Mouse (Mus musculus): Measurements from ENCODE around the gene AW146154. TPM values are rescaled to one million over a fixed set of nuclear protein-coding genes. Genes with fewer than 3 reads are reported as not detected.
A peak's percentile ranks its signal among the peaks of the same experiment; 100 is the strongest.
"Not testable (repeated sequence)": the region's sequence is repeated elsewhere in the genome, so short reads cannot be mapped to it uniquely, and the experiment has no call there.

The AW146154 gene
- polyA plus RNA-seq, 1 experiment, result 10.8 TPM

DNA sequence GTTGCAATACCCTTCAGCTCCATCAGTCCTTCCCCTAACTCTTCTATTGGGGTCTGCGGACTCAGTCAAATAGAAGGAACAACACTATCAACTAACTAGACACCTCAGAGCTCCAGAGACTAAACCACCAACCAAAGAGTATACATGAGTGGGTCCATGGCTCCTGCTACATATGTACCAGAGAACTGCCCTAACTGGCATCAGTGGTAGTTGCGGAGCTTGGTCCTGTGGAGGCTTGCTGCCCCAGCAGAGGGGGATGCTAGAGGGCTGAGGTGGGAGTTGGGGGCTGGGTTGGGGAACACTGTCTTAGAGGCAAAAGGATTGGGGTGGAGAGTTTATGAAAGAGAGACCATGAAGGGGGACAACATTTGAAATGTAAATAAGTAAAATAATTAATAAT lies 1.8 kb downstream of the AW146154 start:
- H3K27ac ChIP-seq (ENCODE audit: control insufficient read depth, insufficient read depth, low read length), result no peak overlapping the region
- H3K27me3 ChIP-seq (ENCODE audit: control insufficient read depth, insufficient read depth, low read length), result no peaks in the 10 kb centered on the region
- DNase-seq, result peak; percentile 29
- 98% methylated on average over 2 of the region's 2 CpGs for WGBS
- no peaks in the 10 kb centered on the region for H3K36me3 ChIP-seq (ENCODE audit: control insufficient read depth, insufficient read depth, low read length)
- H3K4me1 ChIP-seq (replicated peaks; ENCODE audit: control insufficient read depth, insufficient read depth, low read length), result no peaks in the 10 kb centered on the region
- no peak for TF ChIP-seq CTCF (IDR thresholded peaks at IDR 0.05; ENCODE audit: borderline replicate concordance, control insufficient read depth, extremely low read depth, insufficient read depth, low read length, poor library complexity)
- no peak overlapping the region for H3K4me3 ChIP-seq (ENCODE audit: control insufficient read depth, insufficient read depth, low read length)

GRCm38 (mm10) chr7:41451864-41452263 lies 47.8 kb downstream of the AW146154 start:
- no peak for DNase-seq
- Histone ChIP-seq H3K4me3 (ENCODE audit: control insufficient read depth, insufficient read depth, low read length) (no peak overlapping the region), H3K4me1 (replicated peaks; ENCODE audit: control insufficient read depth, insufficient read depth, low read length) (no peaks in the 10 kb centered on the region), H3K36me3 (ENCODE audit: control insufficient read depth, insufficient read depth, low read length) (no peaks in the 10 kb centered on the region), H3K27me3 (ENCODE audit: control insufficient read depth, insufficient read depth, low read length) (no peaks in the 10 kb centered on the region), H3K27ac (ENCODE audit: control insufficient read depth, insufficient read depth, low read length) (no peak overlapping the region)
- 20% methylated on average over 10 of the region's 10 CpGs for WGBS
- TF ChIP-seq POLR2A (IDR thresholded peaks at IDR 0.05; ENCODE audit: control insufficient read depth, extremely low read depth, insufficient read depth, low read length, poor library complexity) (no peak), CTCF (IDR thresholded peaks at IDR 0.05; ENCODE audit: borderline replicate concordance, control insufficient read depth, extremely low read depth, insufficient read depth, low read length, poor library complexity) (no peak)

DNA sequence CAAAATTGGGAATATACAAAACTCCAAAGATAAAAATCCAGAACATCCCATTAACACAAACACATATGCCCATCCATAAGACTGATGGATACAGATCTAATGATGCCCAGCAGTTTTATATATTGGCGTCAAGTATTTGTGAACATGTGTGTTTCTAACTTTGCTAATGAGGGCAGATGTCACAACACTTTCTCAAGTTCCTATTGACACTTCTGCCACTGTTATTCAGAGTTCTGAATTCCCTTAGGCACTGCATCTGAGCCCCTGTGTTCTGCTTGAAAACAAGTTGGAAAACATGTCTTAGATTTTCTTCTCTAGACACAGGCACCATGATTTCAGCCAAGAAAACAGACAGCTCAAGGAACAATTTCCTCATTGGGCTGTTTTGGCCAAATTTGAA lies 51.1 kb downstream of the AW146154 start, which contains the start of gene Vmn2r57:
Gene Vmn2r57, minus strand, starts transcription at position 101 of the 400 bp plus-strand sequence.
- not testable (repeated sequence) for H3K36me3 ChIP-seq (ENCODE audit: control insufficient read depth, insufficient read depth, low read length); H3K4me3 ChIP-seq (ENCODE audit: control insufficient read depth, insufficient read depth, low read length); H3K27ac ChIP-seq (ENCODE audit: control insufficient read depth, insufficient read depth, low read length); DNase-seq; H3K4me1 ChIP-seq (replicated peaks; ENCODE audit: control insufficient read depth, insufficient read depth, low read length); H3K27me3 ChIP-seq (ENCODE audit: control insufficient read depth, insufficient read depth, low read length)
- WGBS, result 69% methylated on average over 1 of the region's 1 CpGs

Other genes starting within 250 kb of the AW146154 start
- gene AI987944, start 106.5 kb downstream of the AW146154 start, polyA plus RNA-seq (2012; rRNA removed), result 4.3 and 5.1 TPM in 2 replicates
- gene Vmn2r57, start 51.2 kb downstream of the AW146154 start, polyA plus RNA-seq (2012; rRNA removed), result 0.04 TPM in 2 replicates
- 0.11 and 0.17 TPM in 2 replicates for gene Gm20449, start 473 bp downstream of the AW146154 start, polyA plus RNA-seq (2012; rRNA removed)
- not detected in 2 replicates for gene Gm6871, start 73.8 kb upstream of the AW146154 start, polyA plus RNA-seq (2012; rRNA removed)
- 9.0 and 10.3 TPM in 2 replicates for gene 2610021A01Rik, start 99.3 kb upstream of the AW146154 start, polyA plus RNA-seq (2012; rRNA removed)
- gene Zfp788, start 133.3 kb upstream of the AW146154 start, polyA plus RNA-seq (2012; rRNA removed), result 0.81 and 1.2 TPM in 2 replicates